Mouse (Mus musculus) ES-E14 (cell line): ENCODE results near the gene Anapc13.
A peak's percentile ranks its signal among the peaks of the same experiment; 100 is the strongest.

Experiments used
- CHD2 ChIP-seq: IDR thresholded peaks from 2 replicates; pipeline ENCODE4 v1.6.1; 2014; ENCODE audit warnings: mild to moderate bottlenecking, low read depth, low read length, inconsistent platforms
- HCFC1 ChIP-seq: IDR thresholded peaks from 2 replicates; pipeline ENCODE4 v1.6.1; 2012; ENCODE audit warnings: low read length, inconsistent platforms, borderline replicate concordance; ENCODE audit not compliant: insufficient read depth
- MAFK ChIP-seq: IDR thresholded peaks from 2 replicates; pipeline ENCODE4 v1.6.1; 2014; ENCODE audit warnings: mild to moderate bottlenecking, low read depth, low read length, inconsistent platforms; ENCODE audit not compliant: insufficient read depth
- ZC3H11A ChIP-seq: IDR thresholded peaks from 2 replicates; pipeline ENCODE4 v1.6.1; 2012; ENCODE audit warnings: low read depth, mild to moderate bottlenecking, inconsistent platforms, low read length, borderline replicate concordance
- ZNF384 ChIP-seq: IDR thresholded peaks from 2 replicates; pipeline ENCODE4 v1.6.1; 2012; ENCODE audit warnings: low read depth, low read length, inconsistent platforms

DNA sequence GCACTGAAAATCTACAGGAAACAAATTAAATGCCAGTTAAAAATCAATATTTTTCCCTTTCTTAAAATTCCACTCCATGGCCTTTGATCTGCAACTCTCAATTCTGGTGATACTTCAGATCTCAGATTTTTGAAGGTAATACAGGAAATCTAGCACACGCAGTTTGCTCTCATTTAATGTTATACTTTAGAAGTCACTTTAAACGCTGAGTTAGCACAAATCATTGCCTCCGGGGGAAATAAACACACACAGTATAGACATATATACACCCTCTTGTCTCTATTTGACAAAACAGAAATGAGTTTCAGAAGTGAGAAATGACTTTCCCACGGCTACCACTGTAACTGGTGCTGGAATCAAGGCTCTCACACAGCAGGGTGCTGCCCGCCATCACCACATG, 38.7 kb upstream of the Anapc13 start:
- TF ChIP-seq HCFC1 (no peak), ZC3H11A (no peak), ZNF384 (no peak), MAFK (peak; percentile 78), CHD2 (no peak)
